Mouse (Mus musculus): ENCODE results near the gene Il2rb.

The Il2rb gene

GRCm38 (mm10) chr15:78494968-78495406, at the start of gene Il2rb:
TSS of gene Il2rb (minus strand) at chr15:78495271.
- no peak for DNase-seq

DNA sequence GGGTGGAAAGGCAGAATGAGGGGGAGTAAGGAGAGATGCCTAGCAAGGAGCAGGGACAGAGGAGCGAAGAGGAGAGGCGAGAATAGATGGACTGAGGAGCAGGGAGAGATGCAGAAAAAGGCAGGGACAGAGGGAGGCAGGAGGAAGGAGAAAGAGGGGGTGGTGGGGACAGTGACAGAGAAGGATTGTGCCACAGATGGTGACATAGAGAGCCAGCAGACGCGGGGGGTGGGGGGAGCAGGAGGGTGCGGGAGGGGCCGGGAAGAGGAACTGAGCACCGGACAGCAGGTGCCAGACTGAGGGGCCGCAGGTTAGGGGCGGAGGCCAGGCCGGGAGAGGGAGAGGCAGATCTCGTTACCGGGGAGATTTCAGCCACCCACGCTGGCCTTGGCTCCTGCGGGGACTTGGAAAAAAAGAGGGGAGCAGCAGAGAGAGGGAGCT, 49.5 kb upstream of the Il2rb start, which contains the start of gene Sstr3:
TSS of gene Sstr3 (minus strand) at position 125 of the 441 bp plus-strand sequence.
- DNase-seq: no peak

- DNase-seq: no peak
These were observed 49.0 kb upstream of the Il2rb start for GRCm38 (mm10) chr15:78544041-78544440.

GRCm38 (mm10) chr15:78542767-78543303, 47.8 kb upstream of the Il2rb start:
- DNase-seq: no peak

GRCm38 (mm10) chr15:78542098-78542766, 47.2 kb upstream of the Il2rb start:
- DNase-seq: no peak

DNA sequence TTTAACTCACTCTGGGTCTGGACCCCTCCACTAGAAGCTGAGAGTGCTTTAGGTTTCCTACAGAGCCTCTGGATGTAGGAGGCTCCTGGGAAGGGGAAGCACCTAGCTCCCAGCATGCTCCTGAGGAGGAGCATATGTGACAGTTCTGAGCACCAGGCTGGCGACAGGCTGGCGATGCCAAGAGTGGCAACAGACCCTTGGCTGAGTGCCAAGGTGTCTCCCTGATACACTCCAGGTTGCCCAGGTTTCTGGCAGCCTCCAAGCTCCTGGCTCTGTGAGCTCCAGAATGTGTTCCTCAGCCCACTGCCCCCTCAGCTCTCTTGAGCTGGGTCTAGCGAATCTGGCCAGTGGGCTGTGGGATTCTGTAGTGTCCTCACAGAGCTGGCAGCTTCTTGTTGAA, 46.5 kb upstream of the Il2rb start:
- DNase-seq: no peak

DNA sequence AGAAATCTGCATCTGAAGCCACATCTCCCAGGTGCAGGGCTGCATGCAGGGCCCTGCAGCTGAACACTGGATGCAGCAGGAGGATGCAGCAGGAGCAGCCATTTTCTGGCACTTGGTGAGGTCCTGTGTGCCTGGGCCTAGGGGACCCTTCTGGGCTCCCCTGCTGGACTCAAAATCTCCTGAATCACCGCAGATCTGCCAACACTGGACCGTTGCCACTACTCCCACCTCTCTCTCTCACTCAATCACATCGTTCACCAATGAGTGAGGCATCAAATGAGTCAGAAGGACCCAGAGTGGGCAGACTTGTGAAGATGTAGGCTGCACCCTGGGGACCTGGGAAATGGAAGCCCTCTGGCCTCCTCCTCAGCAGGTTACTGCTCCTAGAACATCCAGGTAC, 46.0 kb upstream of the Il2rb start:
- DNase-seq: no peak

DNA sequence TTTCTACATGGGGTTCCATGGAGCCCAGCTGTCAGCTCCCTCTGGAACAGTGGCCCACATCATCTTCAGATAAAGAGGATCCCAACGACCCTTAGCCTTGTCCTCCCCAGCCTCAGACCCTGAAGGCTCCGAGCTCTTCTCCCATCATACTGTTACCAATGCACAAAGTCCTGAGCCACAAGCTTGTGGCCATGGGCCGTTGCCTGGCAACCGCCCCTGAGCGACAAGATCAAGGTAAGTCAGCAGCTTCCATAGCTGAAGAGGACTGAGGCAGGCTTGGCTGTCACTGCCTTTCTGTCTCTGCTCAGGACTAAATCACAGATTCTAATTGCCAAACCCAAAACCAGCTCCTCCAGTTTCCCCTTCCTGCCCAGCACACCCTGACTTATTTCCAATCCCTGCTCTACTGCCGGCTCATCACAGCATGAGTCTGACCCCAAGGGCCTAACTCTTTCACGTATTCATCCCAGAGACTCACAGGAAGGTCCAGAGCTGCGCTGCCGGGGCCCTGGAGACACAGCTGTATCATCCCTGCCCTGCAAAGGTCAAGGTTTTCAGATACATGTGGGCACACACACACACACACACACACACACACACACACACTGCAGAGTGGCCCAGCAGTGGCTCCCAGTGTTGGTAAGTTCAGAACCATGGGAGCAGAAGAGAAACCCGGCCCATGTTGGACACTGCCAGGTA, 40.8 kb upstream of the Il2rb start:
- DNase-seq: no peak

- no peak for DNase-seq
These were observed 38.3 kb upstream of the Il2rb start for GRCm38 (mm10) chr15:78533346-78533835.

- DNase-seq: no peak
These were observed 37.7 kb upstream of the Il2rb start for GRCm38 (mm10) chr15:78532566-78533345.

DNA sequence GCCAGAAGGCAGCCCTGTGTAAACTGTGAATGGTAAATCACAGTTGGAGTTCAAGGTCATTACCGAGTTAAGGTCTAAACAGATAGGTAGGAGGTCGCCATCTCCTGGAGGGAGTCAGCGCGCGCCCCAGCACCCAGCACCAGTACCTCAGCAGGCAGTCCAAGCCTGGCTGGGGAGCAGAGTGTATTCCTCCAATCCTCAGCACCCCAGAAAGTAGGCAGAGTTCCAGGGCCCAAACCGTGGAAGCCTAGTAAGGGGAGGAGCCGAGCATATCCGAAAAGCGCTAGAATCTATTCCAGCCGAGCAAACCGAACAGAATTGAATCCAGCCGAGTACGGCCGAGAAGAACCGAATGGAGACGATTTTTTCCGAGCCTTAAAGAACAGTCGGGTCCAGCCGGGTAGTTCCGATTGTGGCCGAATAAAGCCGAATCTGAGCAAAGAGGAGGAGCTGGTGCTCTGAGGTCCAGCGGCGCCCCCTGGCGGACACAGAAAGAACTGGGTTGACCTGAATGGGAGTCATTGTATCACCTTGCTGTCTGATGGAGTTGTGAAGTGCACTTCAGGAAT, 36.9 kb upstream of the Il2rb start:
- peak; percentile 99 for DNase-seq

DNA sequence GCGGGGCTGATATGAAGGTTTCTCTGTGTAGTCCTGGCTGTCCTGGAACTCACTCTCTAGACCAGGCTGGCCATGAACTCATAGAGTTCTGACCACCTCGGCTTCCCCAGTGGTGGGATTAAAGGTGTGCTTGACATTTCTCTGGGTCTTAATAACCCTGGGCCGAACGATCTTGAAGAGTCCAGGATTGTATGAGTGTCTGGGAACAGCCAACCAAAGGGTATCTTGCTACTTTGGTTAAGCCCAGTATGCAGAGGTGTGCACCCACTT, 36.3 kb upstream of the Il2rb start:
- DNase-seq: no peak

GRCm38 (mm10) chr15:78530671-78531450, 35.8 kb upstream of the Il2rb start, which contains the start of gene C1qtnf6:
TSS of gene C1qtnf6 (minus strand) at chr15:78531416.
- DNase-seq: peak; percentile 81

GRCm38 (mm10) chr15:78530141-78530540, 35.1 kb upstream of the Il2rb start:
- no peak for DNase-seq

DNA sequence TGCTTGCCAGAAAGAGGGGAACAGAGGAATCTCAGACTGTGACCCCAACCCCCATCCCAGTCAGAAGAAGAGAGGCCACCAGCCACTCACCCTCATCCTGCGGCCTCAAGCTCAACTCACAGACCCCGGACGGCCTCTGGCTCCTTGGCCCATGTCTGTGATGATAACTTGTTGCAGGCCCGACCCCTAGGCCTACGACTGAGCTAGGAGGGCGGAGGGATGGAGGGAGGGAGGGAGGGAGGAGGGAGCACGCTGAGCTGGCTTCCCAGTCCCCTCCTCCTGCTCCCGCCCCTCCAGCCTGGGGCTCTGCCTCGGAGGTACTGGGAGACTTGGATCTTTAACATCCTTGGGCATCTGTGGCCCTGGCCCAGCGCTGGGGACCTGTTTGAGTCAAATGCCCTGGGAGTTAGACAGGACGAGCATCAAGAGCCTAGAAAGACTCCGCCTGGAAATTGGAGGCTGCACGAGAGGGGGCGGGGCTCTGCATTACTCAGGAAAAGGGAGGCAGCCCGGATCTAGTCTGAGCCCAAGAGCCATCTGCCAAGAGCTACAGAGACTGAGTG, 34.4 kb upstream of the Il2rb start:
- peak; percentile 85 for DNase-seq

DNA sequence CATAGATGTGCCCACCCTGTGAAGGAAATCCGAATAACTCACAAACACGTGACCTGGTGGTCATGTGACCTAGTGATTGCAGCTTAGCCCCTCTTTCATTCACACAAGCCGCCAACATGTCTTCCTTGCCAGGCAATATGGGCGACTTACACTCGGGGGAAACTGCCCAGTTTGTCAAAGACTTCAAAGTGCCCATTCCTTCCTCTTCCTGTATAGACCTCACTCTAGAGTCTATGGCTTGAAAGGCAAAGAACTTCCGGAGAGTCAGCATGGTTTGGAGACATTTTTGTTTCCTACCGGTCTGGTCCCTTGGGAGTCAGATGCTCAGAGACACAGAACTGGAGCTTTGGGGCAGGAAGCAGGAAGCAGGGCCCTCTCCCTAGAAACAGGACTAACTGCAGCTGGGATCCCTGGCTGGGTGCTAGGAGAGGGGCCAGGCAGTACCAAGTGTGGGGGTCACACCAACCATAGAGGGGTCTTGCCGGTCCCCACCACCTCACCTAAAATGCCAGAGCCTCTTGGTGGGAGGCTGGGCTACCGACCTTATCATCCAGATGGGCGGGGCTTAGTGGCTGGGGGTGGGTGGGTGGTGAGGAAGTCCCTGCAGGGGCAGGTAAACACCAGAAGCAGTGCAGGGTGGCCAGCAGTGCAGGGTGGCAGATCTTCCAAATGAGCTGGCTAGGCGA, 33.8 kb upstream of the Il2rb start:
- peak; percentile 62 for DNase-seq

- DNase-seq: peak; percentile 61
These were observed 32.9 kb upstream of the Il2rb start for GRCm38 (mm10) chr15:78527973-78528372.

DNA sequence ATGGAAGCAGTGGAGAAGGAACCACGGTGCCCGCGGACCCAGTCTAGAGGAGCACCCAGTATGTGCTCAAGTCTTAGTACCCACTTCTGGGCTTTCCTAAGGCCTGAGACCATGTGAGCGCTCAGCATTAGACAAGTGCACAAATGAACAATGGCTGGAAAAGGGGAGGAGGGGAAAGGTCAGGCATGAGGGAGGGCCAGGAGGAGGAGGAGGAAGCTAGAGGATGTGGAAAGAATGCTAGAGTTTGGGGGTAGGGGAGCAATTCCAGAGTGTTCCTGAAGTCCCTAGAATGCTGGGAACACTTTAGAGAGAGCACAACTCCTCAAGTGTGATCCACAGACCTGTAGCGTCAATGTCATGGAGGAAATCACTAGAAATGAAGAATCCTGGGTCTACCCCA, 29.1 kb upstream of the Il2rb start:
- DNase-seq: no peak

GRCm38 (mm10) chr15:78521892-78522291, 26.8 kb upstream of the Il2rb start:
- DNase-seq: no peak

DNA sequence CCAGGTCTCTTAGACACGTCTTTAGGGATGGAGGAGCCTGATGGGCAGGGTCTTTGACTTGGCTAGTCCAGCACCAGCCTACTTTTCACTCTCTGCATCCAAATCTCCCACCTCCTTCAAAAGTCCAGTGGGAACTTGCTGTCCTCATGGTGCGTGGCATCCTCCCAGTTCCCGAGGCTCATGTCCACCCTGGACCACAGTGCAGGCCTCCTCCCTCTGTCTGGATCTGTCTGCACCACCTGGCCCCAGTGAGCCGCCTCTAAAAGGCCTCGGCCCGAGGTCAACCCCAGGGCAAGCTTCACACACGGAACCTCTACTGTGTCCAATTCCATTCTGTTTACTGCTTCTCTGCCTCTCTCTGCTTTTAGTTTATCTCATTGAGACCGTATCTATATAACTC, 26.3 kb upstream of the Il2rb start:
- no peak for DNase-seq

- DNase-seq: peak; percentile 45
These were observed 25.1 kb upstream of the Il2rb start for GRCm38 (mm10) chr15:78520112-78520715.
